Mouse (Mus musculus): ENCODE measurements around the gene Scn2b. TPM values are rescaled to one million over a fixed set of nuclear protein-coding genes. Genes with fewer than 3 reads are reported as not detected.

Scn2b gene
- polyA plus RNA-seq, 1 experiment from 2014 or later: 5.5 TPM

DNA sequence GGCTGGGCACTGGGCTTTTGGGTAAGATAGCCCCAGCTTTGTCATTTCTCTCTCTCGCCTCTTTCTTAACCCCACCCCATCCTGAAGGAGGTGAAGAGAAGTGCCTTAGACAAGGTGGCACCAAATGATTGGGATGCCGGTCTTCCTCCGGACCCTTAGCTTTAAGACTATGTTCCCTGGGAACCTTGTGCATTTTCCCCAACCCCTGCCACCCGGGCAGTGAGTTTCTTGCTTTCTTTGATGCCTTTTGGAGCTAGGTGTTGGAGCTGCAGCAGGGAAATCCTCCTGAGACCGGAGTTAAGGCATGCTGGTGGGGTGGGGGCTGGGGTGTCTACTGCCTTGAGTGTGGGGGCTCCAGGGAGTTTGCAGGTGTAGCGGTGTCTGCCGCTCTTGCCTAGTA lies 21.5 kb downstream of the Scn2b start:
- H3K4me1 ChIP-seq (ENCODE audit: control insufficient read depth, insufficient read depth, low read length): peaks cover 14% of the 10 kb centered on the region; the same call in 1 of the 2 replicates
- H3K27ac ChIP-seq (ENCODE audit: low read length): no peak overlapping the region
- H3K27me3 ChIP-seq (ENCODE audit: control insufficient read depth, insufficient read depth, low read length): peaks cover 25% of the 10 kb centered on the region
- no peaks in the 10 kb centered on the region for H3K36me3 ChIP-seq (ENCODE audit: control insufficient read depth, insufficient read depth, low read length)
- peak overlapping the region; percentile 47 for H3K4me3 ChIP-seq (ENCODE audit: low read depth, low read length)
- no peaks in the 10 kb centered on the region for H3K9me3 ChIP-seq (ENCODE audit: control insufficient read depth, low read depth, low read length)
- H3K4me2 ChIP-seq (replicated peaks; ENCODE audit: low read depth, low read length): peak overlapping the region; percentile 93
- ATAC-seq (ENCODE audit: insufficient number of reproducible peaks, insufficient read depth, low FRiP score, low read depth): no peak
- no peak overlapping the region; the same call in 1 of the 2 replicates for H3K9ac ChIP-seq (replicated peaks; ENCODE audit: low read depth, low read length)
- 5% methylated on average over 7 of the region's 7 CpGs for WGBS

- no peaks in the 10 kb centered on the region for H3K9me3 ChIP-seq (ENCODE audit: control insufficient read depth, low read depth, low read length)
These were observed 23.4 kb downstream of the Scn2b start for GRCm38 (mm10) chr9:45140945-45141344.

GRCm38 (mm10) chr9:45142686-45143085 lies 25.1 kb downstream of the Scn2b start:
- WGBS: 52% methylated on average over 3 of the region's 3 CpGs
- Histone ChIP-seq H3K36me3 (ENCODE audit: control insufficient read depth, insufficient read depth, low read length) (no peaks in the 10 kb centered on the region), H3K4me1 (ENCODE audit: control insufficient read depth, insufficient read depth, low read length) (peaks cover 15% of the 10 kb centered on the region; the same call in 1 of the 2 replicates), H3K4me2 (replicated peaks; ENCODE audit: low read depth, low read length) (no peak overlapping the region), H3K9me3 (ENCODE audit: control insufficient read depth, low read depth, low read length) (no peaks in the 10 kb centered on the region), H3K27ac (ENCODE audit: low read length) (no peak overlapping the region), H3K9ac (replicated peaks; ENCODE audit: low read depth, low read length) (no peak overlapping the region), H3K4me3 (ENCODE audit: low read depth, low read length) (no peak overlapping the region), H3K27me3 (ENCODE audit: control insufficient read depth, insufficient read depth, low read length) (peaks cover 19% of the 10 kb centered on the region)
- no peak for ATAC-seq (ENCODE audit: insufficient number of reproducible peaks, insufficient read depth, low FRiP score, low read depth)

More at GRCm38 (mm10) chr9:45140945-45141344, 23.4 kb downstream of the Scn2b start:
- no peak overlapping the region for H3K27ac ChIP-seq (ENCODE audit: low read length)
- peaks cover 26% of the 10 kb centered on the region for H3K27me3 ChIP-seq (ENCODE audit: control insufficient read depth, insufficient read depth, low read length)
- no peak overlapping the region for H3K4me2 ChIP-seq (replicated peaks; ENCODE audit: low read depth, low read length)
- H3K4me1 ChIP-seq (ENCODE audit: control insufficient read depth, insufficient read depth, low read length): peaks cover 13% of the 10 kb centered on the region; the same call in 1 of the 2 replicates
- H3K36me3 ChIP-seq (ENCODE audit: control insufficient read depth, insufficient read depth, low read length): no peaks in the 10 kb centered on the region
- H3K4me3 ChIP-seq (ENCODE audit: low read depth, low read length): no peak overlapping the region
- ATAC-seq (ENCODE audit: insufficient number of reproducible peaks, insufficient read depth, low FRiP score, low read depth): no peak
- H3K9ac ChIP-seq (replicated peaks; ENCODE audit: low read depth, low read length): no peak overlapping the region
- 64% methylated on average over 7 of the region's 7 CpGs for WGBS

DNA sequence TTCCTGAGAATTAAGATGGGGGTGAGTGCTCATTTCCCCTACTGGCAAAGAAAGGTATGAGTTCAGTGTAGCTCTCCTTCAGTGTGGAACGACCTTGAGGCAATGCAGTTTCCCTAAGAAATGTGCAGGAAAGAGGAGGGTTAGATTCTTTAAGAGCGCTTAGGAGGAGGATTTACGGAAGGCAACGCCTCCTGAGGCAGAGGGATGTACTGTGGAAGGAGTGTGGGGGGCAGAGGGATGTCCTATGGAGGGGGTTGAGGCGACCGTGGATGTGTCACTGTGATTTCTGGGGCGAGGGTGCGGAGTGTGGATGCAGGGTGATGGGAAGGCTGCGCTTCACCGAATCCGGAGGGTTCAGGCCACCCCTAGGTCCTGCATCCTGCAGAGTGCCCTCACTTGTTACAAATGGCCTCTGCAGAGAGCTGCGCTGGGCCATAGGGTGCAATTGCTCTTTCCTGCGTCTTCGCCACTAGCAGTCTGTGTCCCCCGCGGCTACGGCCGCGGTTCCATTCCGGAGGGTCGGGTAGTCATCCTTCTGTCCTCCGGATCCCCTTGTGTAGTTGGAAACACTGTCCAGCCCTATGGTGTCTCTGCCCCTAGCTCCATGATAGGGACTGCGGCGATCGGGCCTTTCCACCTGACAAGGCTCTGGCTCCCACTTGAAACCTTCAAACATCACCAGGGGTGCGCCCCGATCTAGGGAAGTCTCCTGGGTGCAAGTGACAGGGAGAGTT lies 28.1 kb downstream of the Scn2b start:
- H3K36me3 ChIP-seq (ENCODE audit: control insufficient read depth, insufficient read depth, low read length): no peaks in the 10 kb centered on the region
- H3K9ac ChIP-seq (replicated peaks; ENCODE audit: low read depth, low read length): no peak overlapping the region
- H3K9me3 ChIP-seq (ENCODE audit: control insufficient read depth, low read depth, low read length): no peaks in the 10 kb centered on the region
- H3K4me2 ChIP-seq (replicated peaks; ENCODE audit: low read depth, low read length): peak overlapping the region; percentile 62
- ATAC-seq (ENCODE audit: insufficient number of reproducible peaks, insufficient read depth, low FRiP score, low read depth): no peak
- 6% methylated on average over 27 of the region's 27 CpGs for WGBS
- H3K27ac ChIP-seq (ENCODE audit: low read length): no peak overlapping the region
- peak overlapping the region; percentile 30 for H3K4me3 ChIP-seq (ENCODE audit: low read depth, low read length)
- 0 out of 2 replicates have a peak, but pooled peaks cover 4% of the 10 kb centered on the region for H3K4me1 ChIP-seq (ENCODE audit: control insufficient read depth, insufficient read depth, low read length)
- peaks cover 9% of the 10 kb centered on the region for H3K27me3 ChIP-seq (ENCODE audit: control insufficient read depth, insufficient read depth, low read length)

DNA sequence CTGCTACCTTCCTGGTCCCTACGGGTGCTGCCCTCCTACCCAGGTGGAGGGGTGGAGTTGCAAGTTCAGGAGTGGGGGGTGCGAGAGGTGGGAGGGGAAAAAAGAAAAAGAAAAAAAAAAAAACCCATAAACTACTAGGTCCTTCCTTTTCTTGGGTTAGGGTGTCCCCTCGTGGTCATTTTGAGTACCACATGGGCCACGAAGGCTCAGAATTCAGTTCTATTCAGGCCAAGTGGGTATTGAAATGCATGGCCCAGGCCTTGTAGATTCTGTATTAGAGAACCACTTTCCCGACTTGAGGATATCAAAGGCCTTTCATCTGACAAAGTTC lies 28.6 kb downstream of the Scn2b start:
- Histone ChIP-seq H3K27ac (ENCODE audit: low read length) (no peak overlapping the region), H3K4me1 (ENCODE audit: control insufficient read depth, insufficient read depth, low read length) (0 out of 2 replicates have a peak, but pooled peaks cover 4% of the 10 kb centered on the region), H3K27me3 (ENCODE audit: control insufficient read depth, insufficient read depth, low read length) (peaks cover 9% of the 10 kb centered on the region), H3K4me3 (ENCODE audit: low read depth, low read length) (peak overlapping the region; percentile 30), H3K9ac (replicated peaks; ENCODE audit: low read depth, low read length) (no peak overlapping the region), H3K4me2 (replicated peaks; ENCODE audit: low read depth, low read length) (peak overlapping the region; percentile 62), H3K9me3 (ENCODE audit: control insufficient read depth, low read depth, low read length) (no peaks in the 10 kb centered on the region), H3K36me3 (ENCODE audit: control insufficient read depth, insufficient read depth, low read length) (no peaks in the 10 kb centered on the region)
- no peak for ATAC-seq (ENCODE audit: insufficient number of reproducible peaks, insufficient read depth, low FRiP score, low read depth)
- 3% methylated on average over 5 of the region's 5 CpGs for WGBS

DNA sequence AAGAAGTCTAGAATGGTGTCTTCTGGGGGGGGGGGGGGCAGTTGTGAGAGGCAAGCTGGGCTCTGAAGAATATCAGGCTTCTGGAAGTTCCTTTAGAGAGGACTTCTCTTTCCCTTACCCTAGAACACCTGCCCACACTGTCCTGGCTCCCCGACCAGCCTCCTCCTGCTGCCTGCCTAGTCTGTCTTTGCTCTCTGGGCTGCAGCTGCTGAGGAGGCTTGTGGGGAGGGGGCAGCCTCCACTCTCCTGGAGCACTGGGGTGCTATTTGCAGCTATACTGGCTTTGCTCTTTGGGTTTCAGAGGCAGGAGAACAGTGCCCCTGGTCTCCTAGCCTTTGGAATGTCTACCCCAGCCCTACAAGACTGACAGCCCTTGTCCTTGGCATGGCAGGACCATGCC lies 33.4 kb downstream of the Scn2b start:
- no peak overlapping the region for H3K9ac ChIP-seq (replicated peaks; ENCODE audit: low read depth, low read length)
- H3K4me2 ChIP-seq (replicated peaks; ENCODE audit: low read depth, low read length): no peak overlapping the region
- ATAC-seq (ENCODE audit: insufficient number of reproducible peaks, insufficient read depth, low FRiP score, low read depth): no peak
- H3K27ac ChIP-seq (ENCODE audit: low read length): no peak overlapping the region
- H3K4me3 ChIP-seq (ENCODE audit: low read depth, low read length): no peak overlapping the region
- 53% methylated on average over 1 of the region's 1 CpGs for WGBS
- no peaks in the 10 kb centered on the region for H3K9me3 ChIP-seq (ENCODE audit: control insufficient read depth, low read depth, low read length)
- 0 out of 2 replicates have a peak, but pooled peaks cover 2% of the 10 kb centered on the region for H3K4me1 ChIP-seq (ENCODE audit: control insufficient read depth, insufficient read depth, low read length)
- H3K36me3 ChIP-seq (ENCODE audit: control insufficient read depth, insufficient read depth, low read length): no peaks in the 10 kb centered on the region
- H3K27me3 ChIP-seq (ENCODE audit: control insufficient read depth, insufficient read depth, low read length): no peaks in the 10 kb centered on the region

- 55% methylated on average over 7 of the region's 7 CpGs for WGBS
- H3K4me3 ChIP-seq (ENCODE audit: low read depth, low read length): no peak overlapping the region
- no peak overlapping the region for H3K9ac ChIP-seq (replicated peaks; ENCODE audit: low read depth, low read length)
- no peaks in the 10 kb centered on the region for H3K27me3 ChIP-seq (ENCODE audit: control insufficient read depth, insufficient read depth, low read length)
- no peaks in the 10 kb centered on the region for H3K9me3 ChIP-seq (ENCODE audit: control insufficient read depth, low read depth, low read length)
- H3K36me3 ChIP-seq (ENCODE audit: control insufficient read depth, insufficient read depth, low read length): no peaks in the 10 kb centered on the region
- no peak overlapping the region for H3K4me2 ChIP-seq (replicated peaks; ENCODE audit: low read depth, low read length)
- H3K27ac ChIP-seq (ENCODE audit: low read length): no peak overlapping the region
- H3K4me1 ChIP-seq (ENCODE audit: control insufficient read depth, insufficient read depth, low read length): no peaks in the 10 kb centered on the region
- no peak for ATAC-seq (ENCODE audit: insufficient number of reproducible peaks, insufficient read depth, low FRiP score, low read depth)
These were observed 35.8 kb downstream of the Scn2b start for GRCm38 (mm10) chr9:45153361-45153760.

GRCm38 (mm10) chr9:45167903-45168302 lies 50.3 kb downstream of the Scn2b start:
- no peak overlapping the region for H3K4me2 ChIP-seq (replicated peaks; ENCODE audit: low read depth, low read length)
- H3K27me3 ChIP-seq (ENCODE audit: control insufficient read depth, insufficient read depth, low read length): no peaks in the 10 kb centered on the region
- no peak for ATAC-seq (ENCODE audit: insufficient number of reproducible peaks, insufficient read depth, low FRiP score, low read depth)
- no peaks in the 10 kb centered on the region for H3K9me3 ChIP-seq (ENCODE audit: control insufficient read depth, low read depth, low read length)
- no peak overlapping the region for H3K9ac ChIP-seq (replicated peaks; ENCODE audit: low read depth, low read length)
- H3K36me3 ChIP-seq (ENCODE audit: control insufficient read depth, insufficient read depth, low read length): no peaks in the 10 kb centered on the region
- no peak overlapping the region for H3K4me3 ChIP-seq (ENCODE audit: low read depth, low read length)
- H3K27ac ChIP-seq (ENCODE audit: low read length): no peak overlapping the region
- no peaks in the 10 kb centered on the region for H3K4me1 ChIP-seq (ENCODE audit: control insufficient read depth, insufficient read depth, low read length)
- WGBS: 74% methylated on average over 5 of the region's 5 CpGs

DNA sequence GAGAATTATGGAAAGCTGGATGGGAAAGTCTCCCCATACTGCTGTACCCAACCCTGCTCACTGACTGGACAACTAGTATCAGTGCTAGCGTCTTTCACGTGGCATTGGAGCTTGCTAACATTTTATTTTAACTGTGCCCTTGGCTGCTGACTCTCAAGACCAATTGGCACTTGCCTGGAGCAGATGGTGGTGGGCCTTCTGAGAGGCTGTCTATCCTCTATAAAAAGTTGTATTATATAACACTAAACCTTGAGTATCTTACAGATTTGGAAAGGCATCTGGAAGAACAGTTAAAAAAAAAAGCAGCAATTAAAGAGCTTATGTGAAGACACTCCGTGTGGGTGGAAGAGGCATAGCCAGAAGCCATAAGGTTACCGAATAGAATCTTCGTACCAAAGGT lies 52.6 kb downstream of the Scn2b start:
- WGBS: 87% methylated on average over 5 of the region's 5 CpGs
- Histone ChIP-seq H3K4me2 (replicated peaks; ENCODE audit: low read depth, low read length) (no peak overlapping the region), H3K9me3 (ENCODE audit: control insufficient read depth, low read depth, low read length) (no peaks in the 10 kb centered on the region), H3K27ac (ENCODE audit: low read length) (no peak overlapping the region), H3K36me3 (ENCODE audit: control insufficient read depth, insufficient read depth, low read length) (no peaks in the 10 kb centered on the region), H3K27me3 (ENCODE audit: control insufficient read depth, insufficient read depth, low read length) (no peaks in the 10 kb centered on the region), H3K9ac (replicated peaks; ENCODE audit: low read depth, low read length) (no peak overlapping the region), H3K4me1 (ENCODE audit: control insufficient read depth, insufficient read depth, low read length) (no peaks in the 10 kb centered on the region), H3K4me3 (ENCODE audit: low read depth, low read length) (no peak overlapping the region)
- no peak for ATAC-seq (ENCODE audit: insufficient number of reproducible peaks, insufficient read depth, low FRiP score, low read depth)
